Mouse (Mus musculus) cerebellum, postnatal 25 days (tissue): ENCODE data around the gene Dntt.

Experiments
- DNase-seq, 2 experiments: peaks; one replicate each; pipeline ENCODE4 v3.0.0; 2021; ENCODE audit warnings: mixed read lengths in 2 of 2

Gene Dntt

DNA sequence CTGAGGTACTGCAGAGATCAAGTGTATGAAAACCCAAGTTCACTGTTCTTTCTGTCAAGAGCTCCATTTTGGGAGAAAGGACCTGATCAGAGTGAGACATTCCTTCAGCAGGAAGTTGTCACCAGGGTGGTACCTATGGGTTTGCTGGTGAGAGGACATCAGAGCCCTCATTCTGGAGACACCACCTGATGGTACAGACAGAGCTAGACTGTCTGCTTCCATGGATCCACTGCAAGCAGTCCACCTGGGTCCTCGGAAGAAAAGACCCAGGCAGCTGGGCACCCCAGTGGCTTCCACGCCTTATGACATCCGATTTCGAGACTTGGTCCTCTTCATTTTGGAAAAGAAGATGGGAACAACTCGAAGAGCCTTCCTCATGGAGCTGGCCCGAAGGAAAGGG, at the start of gene Dntt:
Gene Dntt, plus strand, starts transcription at position 57 of the 400 bp plus-strand sequence.
- DNase-seq, result no peak

DNA sequence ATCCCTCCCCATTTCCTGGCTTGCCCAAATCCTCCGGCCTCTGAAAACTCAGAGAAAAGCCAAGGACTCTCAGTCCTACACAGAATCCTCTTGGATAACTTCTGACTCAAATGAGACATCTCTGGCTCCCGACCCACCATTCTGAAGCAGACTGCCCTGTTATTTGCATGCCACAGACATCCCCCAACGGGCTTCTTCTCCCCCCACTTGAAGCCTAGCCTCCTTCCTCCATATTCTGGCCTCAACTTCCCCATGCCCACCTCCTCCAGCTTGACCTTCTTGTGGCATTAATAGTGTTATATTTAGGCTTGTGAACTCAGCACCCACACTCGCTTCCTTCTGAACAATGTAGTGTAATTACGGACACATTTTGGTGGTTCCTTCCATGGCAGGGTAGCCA, 48.4 kb upstream of the Dntt start:
- DNase-seq, result no peak

- DNase-seq, result no peak
These were observed 44.5 kb upstream of the Dntt start for GRCm38 (mm10) chr19:40984536-40984935.

DNA sequence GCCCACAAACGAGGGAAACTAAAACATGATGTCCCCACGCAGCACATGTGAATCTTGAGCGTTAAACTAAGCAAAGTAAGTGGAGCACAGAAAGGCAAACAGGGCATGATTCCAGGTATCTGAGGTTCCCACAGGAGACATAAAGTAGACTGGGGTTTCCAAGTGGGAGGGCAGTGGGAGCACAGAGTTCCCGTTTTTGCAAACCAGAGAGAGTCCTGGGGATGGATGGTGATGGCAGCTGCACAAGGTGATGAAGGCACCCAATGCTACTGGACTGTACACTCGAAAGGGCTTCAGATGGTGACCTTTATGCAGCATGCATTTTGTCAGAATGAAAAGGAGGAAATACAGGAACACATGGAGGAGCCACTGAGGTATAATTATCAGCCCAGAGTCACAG, 40.2 kb upstream of the Dntt start:
- DNase-seq, result no peak

- DNase-seq, result no peak
These were observed 39.0 kb upstream of the Dntt start for GRCm38 (mm10) chr19:40989961-40990600.

DNA sequence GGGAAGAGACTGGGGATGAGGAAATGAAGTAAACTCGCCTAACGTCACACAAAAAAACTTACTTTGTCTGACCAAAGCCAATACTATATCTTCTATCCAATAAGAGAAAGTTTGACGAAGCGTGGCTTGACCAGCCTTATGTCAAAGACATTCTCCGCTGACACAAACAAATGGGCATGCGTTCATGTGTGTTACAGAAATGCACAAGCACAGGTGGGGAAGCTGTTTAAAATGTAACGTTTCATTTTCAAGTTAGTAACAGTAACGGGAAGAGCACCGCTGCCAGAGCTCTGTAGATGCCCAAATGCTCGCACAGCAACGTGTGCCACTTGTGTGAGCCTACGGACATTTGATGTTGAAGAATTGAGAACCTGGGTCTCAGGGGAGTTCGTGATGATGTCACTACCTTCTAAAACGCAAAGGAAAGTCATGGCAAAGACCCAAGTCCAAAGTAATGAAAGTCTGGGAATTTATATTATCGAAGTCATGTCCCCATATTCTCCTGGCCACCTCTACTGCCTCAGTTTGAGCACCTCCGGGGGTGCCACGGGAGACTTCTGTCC, 38.2 kb upstream of the Dntt start:
- DNase-seq, result no peak

DNA sequence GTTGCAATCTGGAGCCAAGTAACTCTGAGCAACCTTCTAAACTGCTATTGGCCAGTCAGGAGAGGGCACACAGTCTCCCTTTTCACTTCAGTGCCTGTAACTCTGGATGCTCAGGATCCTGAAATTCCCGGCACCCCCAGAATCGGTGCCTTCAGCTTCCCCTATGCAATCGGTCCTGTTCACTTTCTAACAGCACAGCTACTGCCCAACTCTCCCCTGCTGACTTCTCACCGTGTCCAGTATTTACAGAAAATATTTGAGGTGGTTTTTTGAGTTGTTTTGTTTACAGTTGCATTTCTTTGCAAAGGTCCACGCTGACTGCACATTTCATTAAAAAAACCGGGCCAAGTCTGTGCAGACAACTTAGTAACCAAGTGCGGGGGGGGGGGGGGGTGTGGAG, 37.4 kb upstream of the Dntt start:
- no peak for DNase-seq

DNA sequence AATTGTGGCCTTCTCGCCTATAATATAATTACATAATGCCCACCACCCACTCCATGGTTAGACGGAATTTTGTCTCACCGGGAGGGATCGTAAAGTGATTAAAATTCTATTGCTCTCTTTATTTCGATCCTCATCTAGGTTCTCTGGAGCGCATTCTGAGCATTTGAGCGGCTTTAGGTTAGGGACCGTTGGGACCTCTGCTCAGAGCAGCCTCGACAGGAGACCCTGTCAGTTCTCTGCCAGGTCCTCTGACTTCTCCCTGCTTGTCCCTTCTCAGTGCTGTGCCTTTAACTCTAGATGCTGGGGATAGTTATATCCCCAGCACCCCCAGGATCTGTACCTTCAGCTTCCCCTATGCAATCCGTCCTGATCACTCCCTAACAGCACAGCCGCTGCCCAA, 37.0 kb upstream of the Dntt start:
- DNase-seq, result no peak

DNA sequence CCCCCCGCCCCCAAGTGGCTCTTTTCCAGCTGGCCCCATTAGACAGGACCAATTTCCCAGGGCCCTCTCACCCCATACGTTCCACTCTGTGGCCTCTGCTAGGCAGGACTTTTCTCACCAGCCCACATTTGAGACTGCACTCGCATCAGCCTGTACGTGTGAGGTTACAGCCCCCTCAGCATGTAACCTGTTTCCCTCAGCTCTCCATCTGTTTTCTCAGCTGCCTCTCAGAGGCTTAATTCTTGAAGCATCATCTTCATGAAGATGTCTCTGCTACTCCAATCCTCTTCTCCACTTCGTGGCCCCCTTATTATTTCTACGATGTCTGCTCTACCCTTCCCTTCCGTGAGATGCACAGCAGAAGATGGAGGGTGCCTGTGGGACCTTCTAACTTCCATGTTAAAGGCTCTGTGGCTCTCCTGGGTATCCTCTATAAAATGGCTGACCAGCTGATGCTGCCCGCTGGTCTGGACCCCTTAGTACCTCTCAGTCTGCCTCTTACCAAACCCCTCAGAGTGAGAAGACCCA, 36.5 kb upstream of the Dntt start:
- DNase-seq, result no peak

DNA sequence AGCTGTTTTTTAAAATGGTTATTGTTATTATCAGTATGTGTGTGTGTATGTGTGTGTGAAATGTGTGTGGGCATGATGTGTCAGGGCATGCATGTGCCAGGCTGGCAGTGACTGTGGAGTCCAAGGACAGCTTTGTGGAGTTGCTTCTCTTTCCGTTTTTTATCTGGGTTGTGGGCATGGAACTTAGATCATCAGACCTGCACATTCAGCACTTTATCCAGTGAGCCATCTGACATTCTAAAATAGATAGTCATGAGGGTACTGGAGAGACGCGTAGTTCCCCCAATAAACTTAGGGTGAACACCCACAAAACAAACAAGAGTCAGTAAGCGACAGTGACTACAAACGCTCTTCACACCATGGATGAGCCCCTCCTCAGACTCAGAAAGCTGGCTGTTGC, 35.7 kb upstream of the Dntt start:
- DNase-seq, result no peak

DNA sequence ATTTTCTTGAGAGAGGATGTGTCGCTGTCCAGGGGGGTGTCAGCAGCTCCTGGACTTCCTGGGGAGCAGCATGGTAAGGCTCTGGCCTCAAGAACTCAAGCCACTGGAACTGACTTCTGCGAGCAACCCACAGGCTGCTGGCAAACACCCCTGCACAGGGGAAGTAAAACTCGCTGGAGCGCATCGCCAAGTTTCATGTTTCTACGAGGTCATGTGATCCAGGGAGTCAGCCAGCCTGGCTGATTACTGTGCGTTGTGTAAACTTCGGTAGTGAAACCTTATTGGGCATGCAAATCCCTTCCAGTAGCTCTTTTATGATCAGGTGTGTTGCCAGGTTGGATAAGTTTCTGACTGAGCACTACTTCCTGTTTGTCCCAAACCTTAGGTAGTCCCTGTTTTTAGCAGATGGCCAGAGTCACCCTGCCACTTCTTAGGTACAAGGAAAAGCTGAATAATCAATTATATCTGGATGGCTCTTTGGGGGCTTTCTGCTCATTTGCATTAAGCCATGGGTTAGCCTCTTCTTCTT, 35.0 kb upstream of the Dntt start, which contains the start of gene Blnk:
Gene Blnk, minus strand, starts transcription at position 479 of the 529 bp plus-strand sequence.
- no peak for DNase-seq

DNA sequence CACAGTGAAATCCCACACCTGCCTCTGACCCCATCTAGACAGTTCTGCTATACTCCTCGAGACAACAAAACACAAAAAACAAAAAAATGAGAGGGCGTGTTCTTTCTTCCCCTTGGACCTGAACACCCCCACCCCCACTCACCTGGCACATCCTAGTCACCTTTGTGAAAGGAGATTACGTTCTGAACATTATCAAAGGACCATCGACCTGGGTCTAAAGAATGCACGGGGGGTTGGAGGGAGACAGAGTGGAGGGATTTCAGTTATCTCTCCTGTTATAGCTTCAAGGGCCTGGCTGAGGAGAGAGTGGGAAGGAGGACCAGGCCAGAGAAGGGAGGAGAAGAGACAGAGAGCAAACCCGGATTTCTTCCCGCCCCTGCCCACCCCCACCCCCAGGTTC, 34.2 kb upstream of the Dntt start:
- no peak for DNase-seq

GRCm38 (mm10) chr19:40995449-40996401, 33.4 kb upstream of the Dntt start:
- DNase-seq, result peak; percentile 18 to 38

DNA sequence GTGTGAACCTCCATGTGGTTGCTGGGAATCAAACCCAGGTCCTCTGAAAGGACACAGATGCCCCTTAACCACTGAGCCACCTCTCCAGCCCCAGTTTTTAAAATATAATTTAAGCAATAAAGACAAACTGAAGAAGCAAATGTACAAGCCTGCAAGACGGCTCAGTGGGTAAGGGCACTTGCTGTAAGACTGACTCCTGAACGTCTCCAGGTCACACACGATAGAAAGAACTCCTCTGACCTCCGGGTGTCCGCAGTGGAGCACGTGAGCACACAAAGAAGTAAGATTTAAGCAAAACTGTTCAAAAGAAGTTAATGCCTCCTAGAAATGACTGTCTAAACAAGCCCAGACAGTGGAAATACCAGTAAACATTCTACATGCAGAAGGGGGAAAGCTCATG, 32.4 kb upstream of the Dntt start:
- no peak for DNase-seq

GRCm38 (mm10) chr19:40998469-40999170, 30.5 kb upstream of the Dntt start:
- DNase-seq, result no peak

GRCm38 (mm10) chr19:40999569-40999968, 29.5 kb upstream of the Dntt start:
- DNase-seq, result no peak

- DNase-seq, result no peak
These were observed 25.3 kb upstream of the Dntt start for GRCm38 (mm10) chr19:41003694-41004315.

DNA sequence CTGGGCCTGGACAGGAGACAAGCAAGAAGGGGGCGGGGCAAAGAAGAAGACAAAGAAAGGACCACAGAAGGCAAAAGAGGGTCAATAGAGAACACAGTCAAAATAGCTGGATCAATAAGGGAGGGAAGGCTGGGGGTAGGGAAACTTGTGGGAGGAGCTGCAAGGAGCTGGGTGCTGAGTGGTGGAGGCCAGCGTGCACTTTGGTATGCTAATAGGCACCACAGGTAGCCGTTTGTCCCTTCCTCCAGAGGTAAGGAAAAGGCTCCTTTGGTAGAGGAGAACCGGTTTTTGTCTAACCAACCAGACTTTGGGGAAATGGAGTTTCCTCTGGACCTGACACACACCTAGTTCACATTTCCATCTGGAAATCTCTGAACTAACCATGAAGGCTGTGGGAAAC, 22.5 kb upstream of the Dntt start:
- no peak for DNase-seq

- peak in 1 of 2 experiments; percentile 10 for DNase-seq
These were observed 21.7 kb upstream of the Dntt start for GRCm38 (mm10) chr19:41007326-41007725.

DNA sequence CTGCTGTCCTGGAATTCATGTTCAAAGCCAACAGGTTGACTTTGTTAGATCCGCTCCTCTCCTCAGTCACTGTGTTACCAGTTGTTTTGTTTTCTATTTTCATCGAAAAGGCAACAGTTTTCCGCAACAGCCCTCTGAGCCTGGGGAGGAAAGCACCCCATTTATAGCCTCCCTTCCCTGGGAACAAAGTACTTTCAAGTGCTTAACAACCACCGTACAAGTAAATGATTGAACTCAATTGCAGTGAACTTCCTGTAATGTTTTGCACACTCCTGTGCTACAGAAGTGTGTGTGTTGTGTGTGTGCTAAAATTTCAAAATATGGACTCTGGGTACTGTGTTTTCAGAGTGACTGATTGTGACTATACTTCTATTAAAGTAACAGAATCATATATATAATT, 21.3 kb upstream of the Dntt start:
- DNase-seq, result no peak

DNA sequence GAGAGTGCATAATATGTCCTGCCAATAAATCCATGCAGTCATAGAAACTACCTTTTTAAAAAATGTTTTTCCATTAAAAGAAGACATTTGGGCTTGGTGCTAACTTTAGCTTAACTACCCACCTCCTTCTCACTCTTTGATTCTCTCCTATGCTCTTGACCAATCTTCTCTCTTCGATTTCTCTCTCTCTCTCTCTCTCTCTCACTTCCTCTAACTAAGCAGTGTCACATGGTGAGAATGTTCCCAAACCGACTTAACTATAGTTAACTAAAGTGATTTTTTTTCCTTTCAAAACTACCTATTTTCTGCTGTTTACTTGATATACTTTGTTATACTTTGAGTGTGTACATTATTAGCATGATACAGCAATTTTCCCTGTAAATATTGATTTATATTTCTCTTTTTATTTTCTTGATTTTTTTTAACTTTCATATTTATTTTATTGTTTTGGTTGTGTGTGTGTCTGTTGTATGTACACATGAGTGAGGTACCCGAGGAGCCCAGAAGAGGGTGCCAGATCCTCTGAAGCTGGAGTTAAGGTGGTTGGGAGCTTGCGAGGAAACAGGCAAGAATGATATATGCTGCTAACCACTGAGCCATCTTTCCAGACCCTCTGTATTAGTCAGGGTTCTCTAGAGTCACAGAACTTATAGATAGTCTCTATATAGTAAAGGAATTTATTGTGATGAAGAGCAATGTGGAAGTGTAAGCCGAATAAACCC, 20.2 kb upstream of the Dntt start:
- no peak for DNase-seq
